Mouse (Mus musculus) lung, embryonic 15.5 days (tissue): Measurements from ENCODE around the gene Cdc42ep2. TPM values are rescaled to one million over a fixed set of nuclear protein-coding genes. Genes with fewer than 3 reads are reported as not detected.
A peak's percentile ranks its signal among the peaks of the same experiment; 100 is the strongest.

Experiments used
- ATAC-seq: fragments of 200-750 bp; cut with Nextera tagmentation; 2 replicates; pipeline ENCODE4 v1.8.0; 2017; ENCODE audit warnings: moderate number of reproducible peaks, borderline replicate concordance; ENCODE audit not compliant: low FRiP score, low TSS enrichment; ENCODE audit errors: extremely low read depth
- H3K27ac ChIP-seq: fragments of 300-500 bp; sonication (generic); 2 replicates; pipeline ENCODE4 v1.5.1; 2015; ENCODE audit warnings: moderate library complexity, mild to moderate bottlenecking, inconsistent platforms
- H3K27me3 ChIP-seq: fragments of 300-500 bp; sonication (generic); 2 replicates; pipeline ENCODE4 v1.6.1; 2015; ENCODE audit warnings: inconsistent platforms
- H3K36me3 ChIP-seq: fragments of 300-500 bp; sonication (generic); 2 replicates; pipeline ENCODE4 v1.6.1; 2015; ENCODE audit warnings: inconsistent platforms
- H3K4me1 ChIP-seq: fragments of 300-500 bp; sonication (generic); 2 replicates; pipeline ENCODE4 v1.6.1; 2015; ENCODE audit warnings: inconsistent platforms
- H3K4me2 ChIP-seq: fragments of 300-500 bp; sonication (generic); 2 replicates; pipeline ENCODE4 v1.6.1; 2015; ENCODE audit warnings: inconsistent platforms, mild to moderate bottlenecking, moderate library complexity
- H3K4me3 ChIP-seq: fragments of 300-500 bp; sonication (generic); 2 replicates; pipeline ENCODE4 v1.5.1; 2015; ENCODE audit warnings: mild to moderate bottlenecking, inconsistent platforms
- H3K9ac ChIP-seq: fragments of 300-500 bp; sonication (generic); 2 replicates; pipeline ENCODE4 v1.6.1; 2015; ENCODE audit warnings: inconsistent platforms
- H3K9me3 ChIP-seq: fragments of 300-500 bp; sonication (generic); 2 replicates; pipeline ENCODE4 v1.6.1; 2016; ENCODE audit warnings: inconsistent platforms
- WGBS: fragments of 180-500 bp; shearing (Covaris S2); methylation state at CpG from one replicate; pipeline ENCODE4 v1.1.7; 2015; 5-methylcytosine and 5-hydroxymethylcytosine counted together
- polyA plus RNA-seq: library from polyadenylated mRNA; unstranded; fragments of >200 nt; fragmentation: Nextera tagmentation; extraction: Ambion mirVana; gene quantifications from 2 replicates; pipeline ENCODE4 v1.2.1, GENCODE M21; 2015

Cdc42ep2 gene
- polyA plus RNA-seq, 1 experiment from 2014 or later = 14.1 TPM

- Histone ChIP-seq H3K27ac (peak overlapping the region; percentile 95), H3K9me3 (no peaks in the 10 kb centered on the region), H3K9ac (peak overlapping the region; percentile 39), H3K27me3 (no peaks in the 10 kb centered on the region), H3K36me3 (peaks cover 48% of the 10 kb centered on the region), H3K4me2 (peak overlapping the region; percentile 49), H3K4me3 (peak overlapping the region; percentile 12; the same call in 1 of the 2 replicates), H3K4me1 (peaks cover 53% of the 10 kb centered on the region)
- 0% methylated on average over 7 of the region's 7 CpGs for WGBS
- ATAC-seq = peak; percentile 81
Measured at GRCm38 (mm10) chr19:5871273-5871672, 53.3 kb downstream of the Cdc42ep2 start.

- Histone ChIP-seq H3K27ac (no peak overlapping the region), H3K36me3 (peaks cover 79% of the 10 kb centered on the region)
- WGBS = 77% methylated on average over 6 of the region's 6 CpGs
Measured at GRCm38 (mm10) chr19:5868096-5868495, 56.5 kb downstream of the Cdc42ep2 start.

More at GRCm38 (mm10) chr19:5868096-5868495, 56.5 kb downstream of the Cdc42ep2 start:
- no peaks in the 10 kb centered on the region for H3K27me3 ChIP-seq
- no peak overlapping the region for H3K4me3 ChIP-seq
- H3K4me2 ChIP-seq = no peak overlapping the region
- no peak overlapping the region for H3K9ac ChIP-seq
- no peak for ATAC-seq
- H3K9me3 ChIP-seq = no peaks in the 10 kb centered on the region
- peaks cover 34% of the 10 kb centered on the region for H3K4me1 ChIP-seq

Other genes starting within 250 kb of the Cdc42ep2 start
- gene Map3k11, start 236.1 kb downstream of the Cdc42ep2 start, polyA plus RNA-seq = 44.1 and 45.2 TPM in 2 replicates
- gene Pcnx3, start 235.9 kb downstream of the Cdc42ep2 start, polyA plus RNA-seq = 18.2 and 20.9 TPM in 2 replicates
- 0.69 TPM in 1 of 2 replicates, not detected in the other for gene Kcnk7, start 220.4 kb downstream of the Cdc42ep2 start, polyA plus RNA-seq
- 23.6 and 24.5 TPM in 2 replicates for gene Ehbp1l1, start 198.5 kb downstream of the Cdc42ep2 start, polyA plus RNA-seq
- gene Fam89b, start 195.2 kb downstream of the Cdc42ep2 start, polyA plus RNA-seq = 105 and 108 TPM in 2 replicates
- 47.2 and 54.9 TPM in 2 replicates for gene Ltbp3, start 183.9 kb downstream of the Cdc42ep2 start, polyA plus RNA-seq
- 76.1 and 83.6 TPM in 2 replicates for gene Scyl1, start 153.4 kb downstream of the Cdc42ep2 start, polyA plus RNA-seq
- gene Frmd8, start 49.5 kb downstream of the Cdc42ep2 start, polyA plus RNA-seq = 50.7 and 53.0 TPM in 2 replicates
- gene Slc25a45, start 47.0 kb downstream of the Cdc42ep2 start, polyA plus RNA-seq = 4.2 and 5.6 TPM in 2 replicates
- gene Tigd3, start 30.7 kb downstream of the Cdc42ep2 start, polyA plus RNA-seq = 3.2 and 3.6 TPM in 2 replicates
- 142 and 147 TPM in 2 replicates for gene Dpf2, start 11.8 kb downstream of the Cdc42ep2 start, polyA plus RNA-seq
- 72.3 and 75.3 TPM in 2 replicates for gene Pola2, start 39.4 kb upstream of the Cdc42ep2 start, polyA plus RNA-seq
- not detected in 2 replicates for gene Slc22a20, start 61.3 kb upstream of the Cdc42ep2 start, polyA plus RNA-seq
- 8.8 and 11.6 TPM in 2 replicates for gene Capn1, start 91.1 kb upstream of the Cdc42ep2 start, polyA plus RNA-seq
- 24.3 and 25.8 TPM in 2 replicates for gene Syvn1, start 121.8 kb upstream of the Cdc42ep2 start, polyA plus RNA-seq
- 75.8 and 76.2 TPM in 2 replicates for gene Mrpl49, start 133.0 kb upstream of the Cdc42ep2 start, polyA plus RNA-seq
- gene Fau, start 133.0 kb upstream of the Cdc42ep2 start, polyA plus RNA-seq = 709 and 773 TPM in 2 replicates
- 33.5 and 33.8 TPM in 2 replicates for gene Znhit2, start 136.4 kb upstream of the Cdc42ep2 start, polyA plus RNA-seq
- 10.4 and 13.9 TPM in 2 replicates for gene Tm7sf2, start 143.6 kb upstream of the Cdc42ep2 start, polyA plus RNA-seq
- gene Vps51, start 152.4 kb upstream of the Cdc42ep2 start, polyA plus RNA-seq = 71.6 and 77.5 TPM in 2 replicates
- not detected in 2 replicates for gene Tmem262, start 155.2 kb upstream of the Cdc42ep2 start, polyA plus RNA-seq
- gene Gm28374, start 157.4 kb upstream of the Cdc42ep2 start, polyA plus RNA-seq = 1.1 and 1.5 TPM in 2 replicates
- 74.0 and 78.4 TPM in 2 replicates for gene Zfpl1, start 160.1 kb upstream of the Cdc42ep2 start, polyA plus RNA-seq
- gene Cdca5, start 160.2 kb upstream of the Cdc42ep2 start, polyA plus RNA-seq = 47.2 and 48.1 TPM in 2 replicates
- 0.21 and 0.26 TPM in 2 replicates for gene AC131692.1, start 169.6 kb upstream of the Cdc42ep2 start, polyA plus RNA-seq
- gene Naaladl1, start 181.0 kb upstream of the Cdc42ep2 start, polyA plus RNA-seq = 0.34 and 0.41 TPM in 2 replicates
- 48.6 and 49.8 TPM in 2 replicates for gene Sac3d1, start 193.8 kb upstream of the Cdc42ep2 start, polyA plus RNA-seq
- gene Snx15, start 203.5 kb upstream of the Cdc42ep2 start, polyA plus RNA-seq = 33.1 TPM in 2 replicates
- gene Batf2, start 216.2 kb upstream of the Cdc42ep2 start, polyA plus RNA-seq = 0.42 and 0.56 TPM in 2 replicates
- gene Arl2, start 216.7 kb upstream of the Cdc42ep2 start, polyA plus RNA-seq = 96.9 and 106 TPM in 2 replicates